Mouse (Mus musculus) liver, embryonic 15.5 days (tissue): ENCODE results near the gene Wdr83. TPM values are rescaled to one million over a fixed set of nuclear protein-coding genes. Genes with fewer than 3 reads are reported as not detected.

Source experiments
- ATAC-seq: fragments of 200-750 bp; cut with Nextera tagmentation; 2 replicates; pipeline ENCODE4 v1.8.0; 2017; ENCODE audit warnings: moderate number of reproducible peaks, mild to moderate bottlenecking, moderate library complexity; ENCODE audit not compliant: insufficient read depth
- H3K27ac ChIP-seq: fragments of 300-500 bp; sonication (generic); replicated peaks from 2 replicates; pipeline ENCODE4 v1.5.1; 2015; ENCODE audit warnings: mild to moderate bottlenecking, inconsistent platforms
- H3K27me3 ChIP-seq: fragments of 300-500 bp; sonication (generic); 2 replicates; pipeline ENCODE4 v1.6.1; 2015; ENCODE audit warnings: mild to moderate bottlenecking, inconsistent platforms
- H3K36me3 ChIP-seq: fragments of 300-500 bp; sonication (generic); replicated peaks from 2 replicates; pipeline ENCODE4 v1.6.1; 2015; ENCODE audit warnings: moderate library complexity, mild to moderate bottlenecking, inconsistent platforms
- H3K4me1 ChIP-seq: fragments of 300-500 bp; sonication (generic); replicated peaks from 2 replicates; pipeline ENCODE4 v1.6.1; 2015; ENCODE audit warnings: inconsistent platforms
- H3K4me2 ChIP-seq: fragments of 300-500 bp; sonication (generic); 2 replicates; pipeline ENCODE4 v1.6.1; 2015; ENCODE audit warnings: moderate library complexity, mild to moderate bottlenecking, inconsistent platforms
- H3K4me3 ChIP-seq: fragments of 300-500 bp; sonication (generic); replicated peaks from 2 replicates; pipeline ENCODE4 v1.5.1; 2015; ENCODE audit warnings: mild to moderate bottlenecking, inconsistent platforms
- H3K9ac ChIP-seq: fragments of 300-500 bp; sonication (generic); 2 replicates; pipeline ENCODE4 v1.6.1; 2015; ENCODE audit warnings: moderate library complexity, mild to moderate bottlenecking, inconsistent platforms
- H3K9me3 ChIP-seq: fragments of 300-500 bp; sonication (generic); replicated peaks from 2 replicates; pipeline ENCODE4 v1.6.1; 2016; ENCODE audit warnings: inconsistent platforms
- WGBS: fragments of 180-500 bp; shearing (Covaris S2); methylation state at CpG from one replicate; pipeline ENCODE4 v1.1.7; 2015; ENCODE audit warnings: mixed read lengths; ENCODE audit not compliant: insufficient replicate concordance; 5-methylcytosine and 5-hydroxymethylcytosine counted together
- polyA plus RNA-seq: library from polyadenylated mRNA; unstranded; fragments of >200 nt; fragmentation: Nextera tagmentation; extraction: Ambion mirVana; gene quantifications from 2 replicates; pipeline ENCODE4 v1.2.1, GENCODE M21; 2015

The Wdr83 gene
- polyA plus RNA-seq, 1 experiment from 2014 or later: 21.6 TPM

DNA sequence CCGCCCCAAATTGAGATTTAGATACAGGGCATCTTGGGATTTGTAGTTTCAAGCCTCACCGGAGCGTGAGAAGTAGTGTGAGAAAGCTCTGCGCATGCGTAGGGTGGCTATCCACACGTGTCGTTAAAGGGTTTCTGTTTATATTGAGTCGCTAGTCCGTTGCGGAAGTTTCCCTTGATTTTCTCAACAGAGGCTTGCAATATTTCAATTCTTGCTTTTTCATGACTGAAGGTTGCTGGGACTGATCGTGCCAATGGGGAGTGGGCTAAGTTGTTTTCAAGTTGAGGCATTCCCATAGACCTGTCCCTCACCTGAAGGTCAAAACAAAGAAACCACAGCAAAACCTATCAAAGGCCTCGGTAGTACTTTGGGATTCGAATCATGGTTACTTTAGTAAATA lies 46.3 kb downstream of the Wdr83 start:
- peak overlapping the region; percentile 87 for H3K27ac ChIP-seq
- H3K9me3 ChIP-seq: no peaks in the 10 kb centered on the region
- peaks cover 51% of the 10 kb centered on the region for H3K36me3 ChIP-seq
- 2% methylated on average over 12 of the region's 13 CpGs for WGBS
- ATAC-seq: no peak
- H3K9ac ChIP-seq: peak overlapping the region; percentile 75; the same call in 1 of the 2 replicates
- peaks cover 65% of the 10 kb centered on the region for H3K4me1 ChIP-seq
- peak overlapping the region; percentile 93 for H3K4me2 ChIP-seq
- no peaks in the 10 kb centered on the region for H3K27me3 ChIP-seq
- peak overlapping the region; percentile 85 for H3K4me3 ChIP-seq

DNA sequence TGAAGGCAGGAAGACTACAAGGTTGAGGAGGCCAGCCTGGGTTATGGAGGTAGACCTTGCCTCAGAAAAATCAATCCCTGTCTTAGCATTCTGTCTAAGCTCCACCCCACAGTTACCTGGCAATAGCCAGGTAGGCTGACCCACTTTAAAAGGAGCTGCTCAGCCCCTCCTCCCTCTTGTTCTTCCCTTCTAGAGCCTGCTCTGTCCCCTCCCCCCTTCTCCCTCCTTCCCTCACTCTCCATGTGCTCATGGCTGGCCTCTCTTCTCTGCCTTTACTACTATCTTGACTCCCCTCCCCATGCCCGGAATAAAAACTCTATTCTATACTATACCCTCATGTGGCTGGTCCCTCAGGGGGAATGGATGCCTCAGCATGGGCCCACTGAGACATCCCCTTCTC lies 47.2 kb downstream of the Wdr83 start:
- peaks cover 58% of the 10 kb centered on the region for H3K36me3 ChIP-seq
- H3K9me3 ChIP-seq: no peaks in the 10 kb centered on the region
- no peaks in the 10 kb centered on the region for H3K27me3 ChIP-seq
- H3K27ac ChIP-seq: 0 out of 2 replicates have a peak overlapping the region, but pooled peaks have one; percentile 24
- 50% methylated on average over 1 of the region's 1 CpGs for WGBS
- H3K4me2 ChIP-seq: peak overlapping the region; percentile 93
- H3K4me1 ChIP-seq: peaks cover 66% of the 10 kb centered on the region
- no peak for ATAC-seq
- H3K9ac ChIP-seq: no peak overlapping the region
- H3K4me3 ChIP-seq: no peak overlapping the region

GRCm38 (mm10) chr8:85032622-85033311 lies 48.3 kb downstream of the Wdr83 start:
- ATAC-seq: no peak
- WGBS: 67% methylated on average over 4 of the region's 4 CpGs
- Histone ChIP-seq H3K4me3 (no peak overlapping the region), H3K9ac (no peak overlapping the region), H3K9me3 (no peaks in the 10 kb centered on the region), H3K27ac (no peak overlapping the region), H3K27me3 (no peaks in the 10 kb centered on the region), H3K4me2 (no peak overlapping the region), H3K36me3 (peaks cover 60% of the 10 kb centered on the region), H3K4me1 (peaks cover 66% of the 10 kb centered on the region)

- Histone ChIP-seq H3K9me3 (no peaks in the 10 kb centered on the region), H3K4me2 (peak overlapping the region; percentile 91), H3K9ac (peak overlapping the region; percentile 98; the same call in 1 of the 2 replicates), H3K27ac (no peak overlapping the region), H3K36me3 (peaks cover 59% of the 10 kb centered on the region), H3K4me1 (peaks cover 63% of the 10 kb centered on the region), H3K4me3 (peak overlapping the region; percentile 86), H3K27me3 (no peaks in the 10 kb centered on the region)
- WGBS: 75% methylated on average over 14 of the region's 14 CpGs
- ATAC-seq: no peak
Observed at GRCm38 (mm10) chr8:85029271-85029670, 51.8 kb downstream of the Wdr83 start.

GRCm38 (mm10) chr8:85027922-85028321 lies 53.2 kb downstream of the Wdr83 start:
- peaks cover 60% of the 10 kb centered on the region for H3K4me1 ChIP-seq
- peak overlapping the region; percentile 86 for H3K4me3 ChIP-seq
- H3K27ac ChIP-seq: peak overlapping the region; percentile 94
- H3K36me3 ChIP-seq: peaks cover 58% of the 10 kb centered on the region
- H3K27me3 ChIP-seq: no peaks in the 10 kb centered on the region
- ATAC-seq: no peak
- 17% methylated on average over 2 of the region's 2 CpGs for WGBS
- peak overlapping the region; percentile 98 for H3K9ac ChIP-seq
- H3K9me3 ChIP-seq: no peaks in the 10 kb centered on the region
- peak overlapping the region; percentile 91 for H3K4me2 ChIP-seq

DNA sequence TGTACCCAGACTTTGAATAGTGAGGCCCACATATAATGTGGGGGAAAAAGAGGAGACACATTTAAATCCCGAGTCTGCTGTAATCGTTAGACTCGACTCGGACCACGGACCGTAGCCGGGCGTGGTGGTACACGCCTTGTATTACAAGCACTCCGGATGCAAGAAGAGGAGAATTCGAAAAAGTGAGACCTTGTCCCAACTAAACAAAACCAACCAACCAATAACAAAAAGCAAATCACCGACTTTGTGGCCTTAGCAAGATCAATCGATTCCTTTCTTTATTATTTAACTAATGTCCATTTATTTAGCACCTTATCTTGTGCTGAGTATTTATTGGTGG lies 53.6 kb downstream of the Wdr83 start:
- no peaks in the 10 kb centered on the region for H3K27me3 ChIP-seq
- H3K9ac ChIP-seq: peak overlapping the region; percentile 98
- peak overlapping the region; percentile 86 for H3K4me3 ChIP-seq
- peak overlapping the region; percentile 91 for H3K4me2 ChIP-seq
- ATAC-seq: no peak
- peaks cover 58% of the 10 kb centered on the region for H3K36me3 ChIP-seq
- H3K9me3 ChIP-seq: no peaks in the 10 kb centered on the region
- H3K4me1 ChIP-seq: peaks cover 57% of the 10 kb centered on the region
- under 1% methylated on average over 13 of the region's 13 CpGs for WGBS
- H3K27ac ChIP-seq: peak overlapping the region; percentile 94

GRCm38 (mm10) chr8:85026670-85027515 lies 54.2 kb downstream of the Wdr83 start, which contains the start of gene Trir:
Gene Trir, plus strand, starts transcription at chr8:85026823.
- WGBS: under 1% methylated on average over 75 of the region's 75 CpGs
- peaks cover 58% of the 10 kb centered on the region for H3K36me3 ChIP-seq
- H3K4me1 ChIP-seq: peaks cover 53% of the 10 kb centered on the region
- H3K9ac ChIP-seq: peak within 1 kb of the TSS; percentile 98
- H3K4me3 ChIP-seq: peak within 1 kb of the TSS; percentile 86
- peak; percentile 77 for ATAC-seq
- H3K27ac ChIP-seq: peak within 1 kb of the TSS; percentile 94
- no peaks in the 10 kb centered on the region for H3K9me3 ChIP-seq
- no peaks in the 10 kb centered on the region for H3K27me3 ChIP-seq
- peak within 1 kb of the TSS; percentile 91 for H3K4me2 ChIP-seq

DNA sequence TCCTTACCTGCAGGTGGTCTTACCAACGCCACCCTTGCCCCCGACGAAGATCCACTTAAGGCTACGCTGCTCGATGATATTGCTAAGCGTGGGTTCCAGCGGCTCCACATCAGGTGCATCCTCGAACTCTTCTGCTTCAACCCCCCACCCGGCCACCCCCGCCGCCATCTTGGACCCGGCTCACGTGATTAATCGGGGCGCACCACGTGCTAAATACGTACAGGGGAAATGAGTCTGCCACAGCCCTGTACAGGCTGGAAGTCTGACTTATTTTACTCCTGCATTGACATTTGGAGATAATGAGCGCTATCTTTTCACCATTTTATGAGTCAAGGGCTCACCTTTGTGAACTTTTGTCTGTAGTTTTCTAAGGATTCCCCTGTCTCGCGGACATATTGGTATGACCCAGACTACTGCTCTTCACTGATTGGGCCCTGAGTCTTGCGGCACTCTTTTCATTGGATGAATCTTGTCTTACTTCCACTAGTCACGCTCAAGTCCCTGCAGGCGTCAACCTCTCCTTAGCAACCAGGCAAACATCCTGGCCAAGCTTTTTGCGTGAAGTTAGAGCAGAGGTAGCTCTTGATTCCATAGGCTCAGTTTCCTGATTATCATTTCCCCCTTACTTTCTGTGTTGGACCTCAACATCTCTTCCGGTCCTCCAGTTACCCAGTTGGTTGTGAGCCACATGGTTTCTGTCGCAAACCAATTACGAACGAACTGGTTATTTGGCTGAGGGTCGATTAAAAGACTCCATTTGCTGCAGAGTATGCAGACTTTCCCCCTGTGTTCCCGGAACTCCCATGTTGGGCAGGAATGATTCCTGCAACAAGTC lies 55.8 kb downstream of the Wdr83 start, which contains the start of gene Asna1:
Asna1 (minus strand) TSS at position 184 of the 835 bp plus-strand sequence.
- Histone ChIP-seq H3K4me1 (peaks cover 52% of the 10 kb centered on the region), H3K36me3 (peaks cover 58% of the 10 kb centered on the region), H3K9me3 (no peaks in the 10 kb centered on the region), H3K9ac (peak within 1 kb of the TSS; percentile 75), H3K27ac (peak within 1 kb of the TSS; percentile 94), H3K4me2 (peak within 1 kb of the TSS; percentile 91), H3K27me3 (no peaks in the 10 kb centered on the region), H3K4me3 (peak within 1 kb of the TSS; percentile 86)
- peak; percentile 79 for ATAC-seq
- WGBS: 2% methylated on average over 30 of the region's 30 CpGs
